Mouse (Mus musculus) heart, adult 8-10 months (tissue): ENCODE measurements around the gene Klhl31. TPM values are rescaled to one million over a fixed set of nuclear protein-coding genes. Genes with fewer than 3 reads are reported as not detected.
A peak's percentile ranks its signal among the peaks of the same experiment; 100 is the strongest.

Experiments
- DNase-seq: peaks from one replicate; pipeline ENCODE4 v3.0.0; 2022; ENCODE audit warnings: low spot score
- total RNA-seq, 4 experiments: library from RNA; stranded (reverse); gene quantifications; 2 replicates each; pipeline ENCODE4 v1.2.4; 2022

Gene Klhl31
- 100 to 1,000 TPM; 126 to 143 (median 134) TPM for total RNA-seq

GRCm38 (mm10) chr9:77636450-77636951, at the start of gene Klhl31:
Gene Klhl31 (plus strand): TSS chr9:77636500.
- DNase-seq: peak; percentile 55

- no peak for DNase-seq
These were observed 49.3 kb upstream of the Klhl31 start for GRCm38 (mm10) chr9:77586806-77587591.

- DNase-seq: no peak
These were observed 48.7 kb upstream of the Klhl31 start for GRCm38 (mm10) chr9:77587616-77588015.

- DNase-seq: no peak
These were observed 46.8 kb upstream of the Klhl31 start for GRCm38 (mm10) chr9:77589496-77589895.

- no peak for DNase-seq
These were observed 43.9 kb upstream of the Klhl31 start for GRCm38 (mm10) chr9:77592423-77592822.

- DNase-seq: no peak
These were observed 41.2 kb upstream of the Klhl31 start for GRCm38 (mm10) chr9:77595006-77595626.

GRCm38 (mm10) chr9:77596355-77596754, 39.9 kb upstream of the Klhl31 start:
- peak; percentile 82 for DNase-seq

GRCm38 (mm10) chr9:77598560-77598959, 37.7 kb upstream of the Klhl31 start:
- DNase-seq: no peak

GRCm38 (mm10) chr9:77602302-77603266, 33.7 kb upstream of the Klhl31 start:
- no peak for DNase-seq

- DNase-seq: no peak
These were observed 32.3 kb upstream of the Klhl31 start for GRCm38 (mm10) chr9:77603965-77604509.

- DNase-seq: no peak
These were observed 29.0 kb upstream of the Klhl31 start for GRCm38 (mm10) chr9:77607295-77607694.

GRCm38 (mm10) chr9:77607840-77608239, 28.5 kb upstream of the Klhl31 start:
- no peak for DNase-seq

GRCm38 (mm10) chr9:77610811-77611210, 25.5 kb upstream of the Klhl31 start:
- DNase-seq: no peak

GRCm38 (mm10) chr9:77612349-77612748, 24.0 kb upstream of the Klhl31 start:
- no peak for DNase-seq

- DNase-seq: no peak
These were observed 20.4 kb upstream of the Klhl31 start for GRCm38 (mm10) chr9:77615868-77616267.

- DNase-seq: no peak
These were observed 19.5 kb upstream of the Klhl31 start for GRCm38 (mm10) chr9:77616796-77617195.

GRCm38 (mm10) chr9:77617751-77618150, 18.5 kb upstream of the Klhl31 start:
- DNase-seq: no peak

GRCm38 (mm10) chr9:77618392-77618791, 17.9 kb upstream of the Klhl31 start:
- DNase-seq: no peak

GRCm38 (mm10) chr9:77620077-77620476, 16.2 kb upstream of the Klhl31 start:
- DNase-seq: no peak

- DNase-seq: peak; percentile 50
These were observed 15.8 kb upstream of the Klhl31 start for GRCm38 (mm10) chr9:77620482-77620881.

GRCm38 (mm10) chr9:77622874-77623273, 13.4 kb upstream of the Klhl31 start:
- no peak for DNase-seq
